Mouse (Mus musculus) embryonic fibroblast, embryonic 13.5 days (primary cell): Measurements from ENCODE around the gene Fam3c. TPM values are rescaled to one million over a fixed set of nuclear protein-coding genes. Genes with fewer than 3 reads are reported as not detected.

Experiments
- H3K27ac ChIP-seq: 2 replicates; pipeline ENCODE4 v1.5.1; 2012; ENCODE audit warnings: low read length, control low read depth, inconsistent platforms; ENCODE audit not compliant: insufficient read depth
- H3K4me1 ChIP-seq: 2 replicates; pipeline ENCODE4 v1.6.1; 2011; ENCODE audit warnings: low read length; ENCODE audit not compliant: control insufficient read depth, insufficient read depth
- H3K4me3 ChIP-seq: 2 replicates; pipeline ENCODE4 v1.5.1; 2011; ENCODE audit warnings: mild to moderate bottlenecking, control low read depth, low read length; ENCODE audit not compliant: insufficient read depth
- CTCF ChIP-seq: IDR thresholded peaks from 2 replicates; pipeline ENCODE4 v1.5.1; 2011; ENCODE audit warnings: mild to moderate bottlenecking, control low read depth, low read length, moderate library complexity, borderline replicate concordance; ENCODE audit not compliant: insufficient read depth
- POLR2A ChIP-seq: IDR thresholded peaks from 2 replicates; pipeline ENCODE4 v1.6.1; 2011; ENCODE audit warnings: low read depth, mild to moderate bottlenecking, control low read depth, low read length, moderate library complexity
- polyA plus RNA-seq: library from polyadenylated mRNA; stranded (reverse); fragments of >200 nt; gene quantifications from 2 replicates; pipeline ENCODE4 v1.2.4, GENCODE M21; 2011; ENCODE audit warnings: low read depth; ENCODE audit not compliant: missing spikeins, insufficient read length

Gene Fam3c
- polyA plus RNA-seq, 1 experiment: 94.7 TPM

GRCm38 (mm10) chr6:22347132-22347902 lies 8.7 kb downstream of the Fam3c start:
- H3K4me3 ChIP-seq: no peak overlapping the region
- H3K27ac ChIP-seq: peak overlapping the region; percentile 60
- TF ChIP-seq CTCF: no peak
- TF ChIP-seq POLR2A: no peak
- peaks cover 16% of the 10 kb centered on the region; the same call in 1 of the 2 replicates for H3K4me1 ChIP-seq

- Histone ChIP-seq H3K4me1 (peaks cover 10% of the 10 kb centered on the region; the same call in 1 of the 2 replicates), H3K27ac (no peak overlapping the region), H3K4me3 (no peak overlapping the region)
- TF ChIP-seq POLR2A (no peak), CTCF (no peak)
These were observed 11.6 kb downstream of the Fam3c start for GRCm38 (mm10) chr6:22344443-22344842.

- Histone ChIP-seq H3K4me3 (no peak overlapping the region), H3K4me1 (peaks cover 8% of the 10 kb centered on the region; the same call in 1 of the 2 replicates), H3K27ac (no peak overlapping the region)
- no peak for TF ChIP-seq CTCF
- no peak for TF ChIP-seq POLR2A
These were observed 12.3 kb downstream of the Fam3c start for GRCm38 (mm10) chr6:22343706-22344105.

GRCm38 (mm10) chr6:22343292-22343691 lies 12.8 kb downstream of the Fam3c start:
- H3K27ac ChIP-seq: no peak overlapping the region
- peaks cover 8% of the 10 kb centered on the region; the same call in 1 of the 2 replicates for H3K4me1 ChIP-seq
- TF ChIP-seq POLR2A (no peak), CTCF (no peak)
- no peak overlapping the region for H3K4me3 ChIP-seq

GRCm38 (mm10) chr6:22340779-22341178 lies 15.3 kb downstream of the Fam3c start:
- Histone ChIP-seq H3K4me3 (no peak overlapping the region), H3K27ac (no peak overlapping the region), H3K4me1 (peaks cover 2% of the 10 kb centered on the region; the same call in 1 of the 2 replicates)
- no peak for TF ChIP-seq POLR2A
- no peak for TF ChIP-seq CTCF

- no peak overlapping the region for H3K27ac ChIP-seq
- no peak overlapping the region for H3K4me3 ChIP-seq
- TF ChIP-seq POLR2A (no peak), CTCF (no peak)
- peaks cover 2% of the 10 kb centered on the region; the same call in 1 of the 2 replicates for H3K4me1 ChIP-seq
These were observed 16.1 kb downstream of the Fam3c start for GRCm38 (mm10) chr6:22339763-22340542.

- TF ChIP-seq POLR2A (no peak), CTCF (no peak)
- Histone ChIP-seq H3K27ac (no peak overlapping the region), H3K4me3 (no peak overlapping the region), H3K4me1 (no peaks in the 10 kb centered on the region)
These were observed 23.5 kb downstream of the Fam3c start for GRCm38 (mm10) chr6:22332548-22332947.

GRCm38 (mm10) chr6:22330169-22330960 lies 25.7 kb downstream of the Fam3c start:
- no peaks in the 10 kb centered on the region for H3K4me1 ChIP-seq
- H3K27ac ChIP-seq: no peak overlapping the region
- TF ChIP-seq POLR2A (no peak), CTCF (no peak)
- no peak overlapping the region for H3K4me3 ChIP-seq

- TF ChIP-seq POLR2A (no peak), CTCF (no peak)
- Histone ChIP-seq H3K4me1 (no peaks in the 10 kb centered on the region), H3K4me3 (no peak overlapping the region), H3K27ac (no peak overlapping the region)
These were observed 28.1 kb downstream of the Fam3c start for GRCm38 (mm10) chr6:22327931-22328330.

GRCm38 (mm10) chr6:22327091-22327490 lies 29.0 kb downstream of the Fam3c start:
- H3K4me3 ChIP-seq: no peak overlapping the region
- no peak overlapping the region for H3K27ac ChIP-seq
- TF ChIP-seq CTCF (no peak), POLR2A (no peak)
- H3K4me1 ChIP-seq: no peaks in the 10 kb centered on the region
